Comparison of ENCODE assay signal across 18 mouse cellular contexts in genomic region chr7:98487202-98487980, GRCm38 (mm10). TPM values are rescaled to one million over a fixed set of nuclear protein-coding genes. Genes with fewer than 3 reads are reported as not detected.
"Had no signal": no experiment of that assay in that cellular context is flagged by ENCODE, and none has a peak within 500 bp of the region (broad histone marks: within the 10 kb centered on the region; RNA-seq: fewer than 3 reads in every experiment).

No protein-coding gene starts in this region.

- H3K27me3 ChIP-seq: intestine, embryonic 15.5 days; midbrain, embryonic 15.5 days had no signal

- H3K4me2 ChIP-seq: intestine, embryonic 15.5 days; kidney, embryonic 15.5 days; liver, embryonic 11.5 days; lung, embryonic 15.5 days; midbrain, embryonic 12.5 days; midbrain, embryonic 15.5 days had no signal

- DNase-seq: kidney, adult 11 months; kidney, adult 8-10 months; kidney, postnatal 14 days; layer of hippocampus, postnatal 36 days had no signal

- H3K4me3 ChIP-seq: intestine, embryonic 15.5 days; kidney, embryonic 15.5 days; left cerebral cortex, adult 2 months; lung, embryonic 15.5 days; midbrain, embryonic 12.5 days; midbrain, embryonic 15.5 days had no signal

- H3K27ac ChIP-seq: intestine, embryonic 15.5 days; kidney, embryonic 15.5 days; left cerebral cortex, adult 2 months; liver, embryonic 14.5 days; lung, embryonic 15.5 days; midbrain, embryonic 12.5 days; midbrain, embryonic 15.5 days had no signal

- H3K36me3 ChIP-seq: intestine, embryonic 15.5 days; kidney, embryonic 15.5 days; lung, embryonic 15.5 days; midbrain, embryonic 12.5 days; midbrain, embryonic 15.5 days had no signal

- ATAC-seq: intestine, embryonic 15.5 days; midbrain, embryonic 15.5 days had no signal

- H3K9me3 ChIP-seq: intestine, embryonic 15.5 days; kidney, embryonic 15.5 days; lung, embryonic 15.5 days; midbrain, embryonic 12.5 days; midbrain, embryonic 15.5 days had no signal

- H3K9ac ChIP-seq: intestine, embryonic 15.5 days; kidney, embryonic 15.5 days; liver, embryonic 14.5 days; lung, embryonic 15.5 days; midbrain, embryonic 12.5 days; midbrain, embryonic 15.5 days had no signal

RNA-seq across cellular contexts. Expression of gene Gucy2d, which starts 47.2 kb away (rescaled TPM):
- total RNA-seq: layer of hippocampus, postnatal 10 days; layer of hippocampus, postnatal 36 days; left cerebral cortex, adult 2 months; left cerebral cortex, postnatal 10 days had no signal
- polyA plus RNA-seq: limb, embryonic 11.5 days; limb, embryonic 14.5 days; liver, embryonic 11.5 days; liver, embryonic 14.5 days; lung, embryonic 15.5 days; midbrain, embryonic 12.5 days; midbrain, embryonic 15.5 days; small intestine, adult 2 months; spleen, adult 2 months had no signal
